Mouse (Mus musculus) embryonic fibroblast, embryonic 13.5 days (primary cell): ENCODE results near the gene Znfx1.

Source experiments
- CTCF ChIP-seq: IDR thresholded peaks from 2 replicates; pipeline ENCODE4 v1.5.1; 2011; ENCODE audit warnings: mild to moderate bottlenecking, control low read depth, low read length, moderate library complexity, borderline replicate concordance; ENCODE audit not compliant: insufficient read depth
- POLR2A ChIP-seq: IDR thresholded peaks from 2 replicates; pipeline ENCODE4 v1.6.1; 2011; ENCODE audit warnings: low read depth, mild to moderate bottlenecking, control low read depth, low read length, moderate library complexity

DNA sequence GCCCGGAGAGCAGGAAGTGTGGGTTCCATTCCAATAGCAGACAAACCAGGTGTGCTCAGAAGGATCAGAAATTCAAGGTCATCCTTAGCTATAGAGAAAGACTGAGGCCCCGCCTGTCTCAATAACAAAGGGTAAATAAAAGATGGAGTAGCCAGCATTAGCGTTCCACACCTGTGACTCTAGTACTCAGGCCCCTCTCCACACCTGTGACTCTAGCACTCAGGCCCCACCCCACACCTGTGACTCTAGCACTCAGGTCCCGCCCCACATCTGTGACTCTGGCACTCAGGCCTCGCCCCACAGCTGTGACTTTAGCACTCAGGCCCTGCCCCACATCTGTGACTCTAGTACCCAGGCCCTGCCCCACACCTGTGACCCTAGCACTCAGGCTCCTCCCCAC is 11.8 kb upstream of the Znfx1 start:
- TF ChIP-seq CTCF (no peak), POLR2A (no peak)
